Mouse (Mus musculus) mature B cell (primary cell): Measurements from ENCODE around the gene Wdr82.

Experiments
- in situ Hi-C: fragments of 300-500 bp; cut with MboI; formaldehyde crosslinking; loops from 2 replicates; pipeline ENCODE4 v1.14.3; 2019

Gene Wdr82

DNA sequence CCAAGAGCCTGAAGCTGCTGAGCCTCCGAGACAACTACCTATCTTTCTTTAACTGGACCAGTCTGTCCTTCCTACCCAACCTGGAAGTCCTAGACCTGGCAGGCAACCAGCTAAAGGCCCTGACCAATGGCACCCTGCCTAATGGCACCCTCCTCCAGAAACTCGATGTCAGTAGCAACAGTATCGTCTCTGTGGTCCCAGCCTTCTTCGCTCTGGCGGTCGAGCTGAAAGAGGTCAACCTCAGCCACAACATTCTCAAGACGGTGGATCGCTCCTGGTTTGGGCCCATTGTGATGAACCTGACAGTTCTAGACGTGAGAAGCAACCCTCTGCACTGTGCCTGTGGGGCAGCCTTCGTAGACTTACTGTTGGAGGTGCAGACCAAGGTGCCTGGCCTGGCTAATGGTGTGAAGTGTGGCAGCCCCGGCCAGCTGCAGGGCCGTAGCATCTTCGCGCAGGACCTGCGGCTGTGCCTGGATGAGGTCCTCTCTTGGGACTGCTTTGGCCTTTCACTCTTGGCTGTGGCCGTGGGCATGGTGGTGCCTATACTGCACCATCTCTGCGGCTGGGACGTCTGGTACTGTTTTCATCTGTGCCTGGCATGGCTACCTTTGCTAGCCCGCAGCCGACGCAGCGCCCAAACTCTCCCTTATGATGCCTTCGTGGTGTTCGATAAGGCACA is 54.9 kb downstream of the Wdr82 start:
- in situ Hi-C loops, result no loop called here

DNA sequence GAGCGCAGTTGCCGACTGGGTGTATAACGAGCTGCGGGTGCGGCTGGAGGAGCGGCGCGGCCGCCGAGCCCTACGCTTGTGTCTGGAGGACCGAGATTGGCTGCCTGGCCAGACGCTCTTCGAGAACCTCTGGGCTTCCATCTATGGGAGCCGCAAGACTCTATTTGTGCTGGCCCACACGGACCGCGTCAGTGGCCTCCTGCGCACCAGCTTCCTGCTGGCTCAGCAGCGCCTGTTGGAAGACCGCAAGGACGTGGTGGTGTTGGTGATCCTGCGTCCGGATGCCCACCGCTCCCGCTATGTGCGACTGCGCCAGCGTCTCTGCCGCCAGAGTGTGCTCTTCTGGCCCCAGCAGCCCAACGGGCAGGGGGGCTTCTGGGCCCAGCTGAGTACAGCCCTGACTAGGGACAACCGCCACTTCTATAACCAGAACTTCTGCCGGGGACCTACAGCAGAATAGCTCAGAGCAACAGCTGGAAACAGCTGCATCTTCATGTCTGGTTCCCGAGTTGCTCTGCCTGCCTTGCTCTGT is 55.5 kb downstream of the Wdr82 start:
- in situ Hi-C loops, result no loop called here

DNA sequence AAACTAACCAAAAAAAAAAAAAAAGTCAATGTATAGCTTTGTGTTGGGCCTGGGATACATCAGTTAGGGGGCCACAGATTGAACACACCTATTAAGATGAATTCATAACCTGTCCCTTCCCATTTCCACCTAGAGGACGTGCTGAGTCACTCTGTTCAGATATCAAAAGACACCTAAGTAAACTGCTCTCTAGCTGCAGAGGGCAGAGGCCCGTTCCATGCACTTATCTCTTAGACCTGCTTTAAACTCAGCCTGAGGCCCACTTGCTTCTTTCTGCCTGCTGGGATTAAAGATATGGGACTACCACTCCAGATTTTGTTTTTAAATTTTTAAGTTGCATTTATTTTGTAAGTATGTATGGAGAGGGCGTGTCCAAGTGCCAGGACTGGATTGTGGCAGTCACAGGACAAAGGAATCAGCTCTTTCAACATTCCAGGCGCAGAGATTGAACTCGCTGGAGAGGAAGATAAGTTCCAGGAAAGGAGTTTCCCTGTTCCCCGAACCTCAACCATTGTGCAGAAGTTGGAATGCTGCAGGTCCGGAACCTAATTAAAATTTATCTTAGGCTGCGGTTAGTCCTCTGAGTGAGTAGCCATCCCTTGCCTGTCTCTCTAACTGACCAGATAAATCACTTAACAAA is 57.2 kb downstream of the Wdr82 start:
- in situ Hi-C loops, result no loop called here

DNA sequence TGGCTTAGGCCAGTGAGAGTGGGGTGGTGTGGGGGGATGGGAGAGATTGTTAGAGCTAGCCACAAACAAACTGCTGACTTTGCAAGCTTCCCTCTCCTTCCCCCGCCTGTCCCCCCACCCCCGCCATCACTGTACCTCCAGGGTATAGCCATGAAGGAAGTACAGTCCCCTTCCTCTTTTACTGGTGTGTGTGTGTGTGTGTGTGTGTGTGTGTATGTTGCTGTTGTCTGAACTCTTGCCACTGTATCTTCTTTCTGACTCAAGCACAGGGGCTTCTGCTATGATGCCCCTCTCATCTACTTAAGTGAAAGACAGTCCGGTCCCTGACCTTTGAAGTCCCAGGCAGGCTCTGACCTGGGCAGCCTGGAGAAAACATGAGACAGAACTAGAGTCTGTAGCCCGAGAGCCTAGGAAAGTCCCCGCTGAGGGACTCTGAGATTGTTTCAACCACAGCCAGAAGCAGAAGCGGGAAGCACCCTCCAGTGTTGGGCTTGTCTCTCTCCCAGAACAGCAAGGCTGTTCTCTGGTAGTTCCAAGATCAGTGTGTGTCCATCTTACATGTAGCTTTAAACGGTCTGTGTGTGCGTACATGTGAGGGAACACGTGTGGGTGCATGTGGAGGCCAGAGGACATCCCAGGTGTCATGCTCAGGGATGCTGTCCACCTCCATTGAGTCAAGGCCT is 59.5 kb downstream of the Wdr82 start:
- in situ Hi-C loops, result no loop called here

DNA sequence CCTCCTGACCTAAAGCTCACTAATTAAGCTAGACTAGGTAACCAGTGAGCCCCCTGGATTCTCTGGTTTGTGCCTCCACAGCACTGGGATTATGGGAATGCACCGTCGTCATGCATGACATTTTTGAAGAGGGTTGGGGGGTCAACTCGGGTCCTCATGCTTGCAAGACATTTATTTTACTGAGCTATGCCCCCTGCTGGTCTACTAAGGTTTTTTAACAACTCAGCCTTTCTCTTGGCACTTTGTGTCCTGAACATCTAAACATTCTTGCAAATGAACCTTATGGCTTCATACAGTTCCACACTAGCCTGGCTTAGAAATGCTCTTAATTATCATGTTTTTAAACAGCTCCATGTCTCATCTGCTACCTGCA is 60.0 kb downstream of the Wdr82 start:
- in situ Hi-C loops, result no loop called here

DNA sequence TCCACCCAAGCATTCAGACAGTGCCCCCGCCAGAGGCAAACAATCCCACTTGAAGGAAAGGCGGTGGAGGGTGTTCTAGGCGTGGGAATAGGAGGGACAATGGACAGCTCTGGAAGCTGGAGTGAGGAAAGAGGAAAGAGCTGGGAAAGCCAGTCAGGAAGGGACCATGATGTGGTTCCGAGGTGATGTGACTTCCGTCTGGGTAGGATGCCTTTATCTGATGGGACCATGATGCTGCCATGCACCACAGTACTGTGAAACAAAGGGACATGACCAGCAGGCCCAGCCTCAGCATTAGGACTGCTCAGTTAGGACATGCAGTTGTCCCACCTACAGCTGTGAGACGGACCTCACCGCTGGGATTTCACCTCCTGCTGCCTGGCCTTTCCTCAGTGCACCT is 60.5 kb downstream of the Wdr82 start:
- in situ Hi-C loops, result no loop called here

DNA sequence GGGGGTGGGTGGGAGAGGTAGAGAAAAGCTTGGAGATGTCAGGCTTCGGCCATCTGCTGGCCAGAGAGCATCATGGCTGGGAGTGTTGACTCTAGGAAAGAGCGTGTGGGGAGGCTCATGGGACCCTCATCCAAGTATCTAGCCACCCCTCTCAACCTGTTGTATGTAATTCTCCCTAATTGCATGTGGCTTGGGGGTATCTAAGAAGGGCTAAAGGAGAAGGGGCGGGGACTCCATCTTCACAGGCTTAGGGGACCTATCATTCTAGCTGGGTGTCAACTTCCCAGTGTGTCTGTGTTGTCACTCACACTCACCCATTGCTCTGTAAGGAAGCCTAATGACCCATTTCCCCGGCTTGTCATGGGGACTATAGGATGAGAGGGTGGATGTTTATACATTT is 61.1 kb downstream of the Wdr82 start:
- in situ Hi-C loops, result no loop called here

DNA sequence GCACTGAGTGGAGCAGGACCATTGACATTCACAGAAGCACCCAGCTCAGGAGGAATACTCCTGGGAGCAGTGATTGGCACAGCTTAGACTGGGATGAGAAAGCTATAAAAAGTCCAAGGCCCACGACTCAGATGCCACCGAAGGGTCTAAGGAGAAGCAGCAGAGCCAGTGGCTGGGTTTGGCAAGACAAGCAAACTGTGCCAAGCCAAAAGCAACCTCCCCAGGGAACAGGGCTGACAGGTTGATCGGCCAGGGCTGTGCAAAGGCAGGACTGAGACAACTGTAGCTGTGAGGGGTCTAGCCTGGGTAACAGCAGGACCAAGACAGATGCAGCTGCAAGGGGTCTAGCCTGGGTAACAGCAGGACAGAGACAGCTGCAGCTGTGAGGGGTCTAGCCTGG is 62.2 kb downstream of the Wdr82 start:
- in situ Hi-C loops, result no loop called here

DNA sequence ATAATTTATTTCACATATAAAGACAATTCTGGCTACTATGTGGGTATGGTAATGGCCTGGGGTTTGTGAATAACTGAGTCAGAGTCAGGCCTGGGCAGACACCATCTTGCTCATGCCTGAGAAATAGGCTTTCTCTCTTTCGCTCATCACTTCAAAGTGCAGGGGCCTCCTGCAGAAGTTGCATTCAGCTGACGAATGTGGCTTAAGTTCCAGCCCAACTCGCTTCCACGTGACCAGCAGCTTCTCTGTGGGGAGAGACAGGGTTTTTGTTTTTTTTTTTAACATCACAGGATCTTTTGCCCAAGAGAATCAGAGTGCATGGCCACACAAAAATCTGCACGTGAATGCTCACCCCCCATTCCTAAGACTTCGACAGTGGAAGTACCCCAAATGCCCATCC is 63.2 kb downstream of the Wdr82 start:
- in situ Hi-C loops, result no loop called here

DNA sequence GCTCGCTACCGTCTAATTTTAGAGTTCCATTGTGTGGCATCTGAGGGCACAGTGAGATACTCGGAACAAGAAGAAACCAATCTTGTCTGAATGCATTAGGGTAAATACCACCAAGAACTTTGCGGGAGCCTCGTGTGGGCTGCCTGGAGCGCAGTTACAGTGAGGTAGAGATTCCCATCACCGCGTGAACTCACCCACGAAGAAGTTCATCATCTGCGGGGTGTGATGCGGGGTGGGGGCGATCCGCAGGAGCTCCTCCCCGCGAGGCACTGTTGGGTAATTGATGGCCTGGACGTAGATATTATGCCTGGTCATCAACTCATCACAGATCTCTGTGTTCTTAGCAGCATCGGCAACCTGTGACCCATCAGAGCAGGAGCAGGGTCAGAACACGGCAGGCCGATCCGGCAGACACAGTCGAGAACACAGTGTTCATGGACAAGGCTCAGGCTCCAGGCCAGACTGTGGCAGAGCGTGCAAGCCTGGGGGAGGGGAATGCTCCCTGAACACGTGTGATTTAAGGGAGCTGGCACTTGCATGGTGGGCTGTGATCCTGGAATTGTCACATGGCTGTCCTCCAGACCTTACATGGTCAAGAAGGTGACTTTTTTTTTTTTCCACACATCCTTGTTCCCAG is 64.6 kb downstream of the Wdr82 start:
- in situ Hi-C loops, result no loop called here

DNA sequence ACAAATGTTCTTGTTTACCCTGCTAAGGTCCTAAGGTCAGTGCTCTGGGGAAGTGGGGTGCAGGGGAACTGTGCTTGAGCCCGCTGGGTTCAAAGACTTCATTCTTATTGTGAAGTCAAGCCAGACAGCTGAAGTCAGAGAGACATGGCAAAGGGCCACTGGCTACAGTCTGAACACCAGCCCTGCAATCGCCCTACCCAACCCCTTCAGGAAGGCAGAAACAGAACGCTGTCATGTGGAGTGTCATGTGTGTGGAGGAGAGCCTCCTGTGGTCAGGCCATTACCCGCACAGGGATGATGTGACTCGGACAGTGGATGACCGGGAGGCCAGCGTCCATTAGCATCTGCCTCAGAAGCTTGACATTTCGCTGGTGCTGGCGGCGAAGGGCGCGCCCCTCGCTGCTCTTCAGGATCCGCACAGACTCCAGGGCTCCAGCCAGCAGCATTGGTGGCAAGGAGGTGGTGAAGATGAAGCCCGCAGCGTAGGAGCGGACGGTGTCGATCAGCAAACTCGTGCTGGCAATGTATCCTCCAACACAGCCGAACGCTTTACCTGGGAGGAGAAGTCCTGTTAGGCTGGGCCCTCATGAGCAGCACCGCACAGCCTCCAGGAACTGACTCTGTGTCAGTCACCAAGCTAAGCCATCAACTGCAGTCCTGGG is 65.6 kb downstream of the Wdr82 start:
- in situ Hi-C loops, result no loop called here

DNA sequence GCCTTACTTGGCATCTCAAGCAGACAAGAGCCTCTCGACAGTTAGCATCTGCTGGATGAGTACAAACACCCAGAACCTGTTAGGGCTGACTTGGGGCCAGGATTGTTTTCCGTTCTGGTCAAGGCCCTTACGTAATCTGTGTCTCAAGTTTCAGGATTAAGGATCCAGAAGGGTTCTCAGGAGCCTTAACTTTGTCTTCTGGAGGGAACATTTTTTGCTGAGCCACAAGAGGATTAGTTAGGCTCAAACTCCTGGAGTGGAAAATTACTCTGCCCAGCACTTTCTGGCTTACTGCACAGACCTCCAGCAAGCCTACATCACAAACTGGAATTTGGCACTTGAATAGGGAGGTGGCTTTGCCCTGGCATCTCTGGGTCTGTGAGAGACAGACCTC is 66.1 kb downstream of the Wdr82 start:
- in situ Hi-C loops, result no loop called here

DNA sequence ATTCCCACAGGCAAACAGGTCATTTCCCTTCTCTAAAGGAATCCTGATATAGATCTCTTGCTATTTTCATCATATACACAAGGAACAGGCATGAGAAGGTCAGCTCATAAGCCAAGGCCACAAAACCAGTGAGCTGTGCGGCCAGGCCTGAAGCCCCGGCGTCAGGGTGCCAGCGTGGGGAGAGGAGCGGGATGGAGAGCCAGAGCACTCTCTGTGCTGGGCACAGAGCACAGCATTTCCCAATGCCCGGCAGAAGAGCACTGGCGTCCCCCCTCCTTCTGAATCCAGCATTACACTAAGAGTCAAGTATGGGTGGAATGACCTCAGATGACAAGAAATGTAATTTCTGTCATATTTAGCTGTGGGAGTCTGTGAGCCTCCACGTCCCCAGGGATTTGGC is 66.7 kb downstream of the Wdr82 start:
- in situ Hi-C loops, result no loop called here

DNA sequence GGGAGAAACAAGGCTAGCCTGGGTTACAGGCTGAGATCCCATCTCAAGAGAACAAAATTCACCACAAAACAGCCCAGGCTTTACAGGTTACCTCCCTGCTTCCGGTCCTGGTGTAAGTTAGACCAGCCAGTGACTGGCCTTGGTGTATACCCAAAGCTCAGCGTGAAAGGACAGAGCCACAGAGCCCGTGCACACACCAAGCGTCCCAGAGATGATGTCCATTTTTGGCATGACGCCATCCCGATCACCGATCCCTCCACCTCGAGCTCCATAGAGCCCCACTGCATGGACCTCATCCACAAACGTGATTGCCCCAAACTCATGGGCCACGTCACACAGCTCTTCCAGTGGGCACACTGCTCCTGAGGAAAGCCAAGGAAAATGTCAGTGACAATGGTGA is 67.2 kb downstream of the Wdr82 start:
- in situ Hi-C loops, result no loop called here
